Mouse (Mus musculus) layer of hippocampus, adult 8-10 months (tissue): ENCODE data around the gene Csnk1g2. TPM values are rescaled to one million over a fixed set of nuclear protein-coding genes. Genes with fewer than 3 reads are reported as not detected.
A peak's percentile ranks its signal among the peaks of the same experiment; 100 is the strongest.

Source experiments
- DNase-seq, 2 experiments: peaks; one replicate each; pipeline ENCODE4 v3.0.0; 2022; ENCODE audit warnings: low spot score in 2 of 2
- microRNA-seq, 2 experiments: library from miRNA; unstranded; fragments of <30 nt; microRNA quantifications; one replicate each; pipeline ENCODE4 v1.2.0; 2022
- total RNA-seq, 4 experiments: library from RNA; stranded (reverse); gene quantifications; 2 replicates each; pipeline ENCODE4 v1.2.4; 2022

The Csnk1g2 gene
- total RNA-seq, 4 experiments from 2014 or later = 190 to 230 (median 201) TPM

- DNase-seq = no peak
These were observed 56.2 kb downstream of the Csnk1g2 start for GRCm38 (mm10) chr10:80678601-80679377.

DNA sequence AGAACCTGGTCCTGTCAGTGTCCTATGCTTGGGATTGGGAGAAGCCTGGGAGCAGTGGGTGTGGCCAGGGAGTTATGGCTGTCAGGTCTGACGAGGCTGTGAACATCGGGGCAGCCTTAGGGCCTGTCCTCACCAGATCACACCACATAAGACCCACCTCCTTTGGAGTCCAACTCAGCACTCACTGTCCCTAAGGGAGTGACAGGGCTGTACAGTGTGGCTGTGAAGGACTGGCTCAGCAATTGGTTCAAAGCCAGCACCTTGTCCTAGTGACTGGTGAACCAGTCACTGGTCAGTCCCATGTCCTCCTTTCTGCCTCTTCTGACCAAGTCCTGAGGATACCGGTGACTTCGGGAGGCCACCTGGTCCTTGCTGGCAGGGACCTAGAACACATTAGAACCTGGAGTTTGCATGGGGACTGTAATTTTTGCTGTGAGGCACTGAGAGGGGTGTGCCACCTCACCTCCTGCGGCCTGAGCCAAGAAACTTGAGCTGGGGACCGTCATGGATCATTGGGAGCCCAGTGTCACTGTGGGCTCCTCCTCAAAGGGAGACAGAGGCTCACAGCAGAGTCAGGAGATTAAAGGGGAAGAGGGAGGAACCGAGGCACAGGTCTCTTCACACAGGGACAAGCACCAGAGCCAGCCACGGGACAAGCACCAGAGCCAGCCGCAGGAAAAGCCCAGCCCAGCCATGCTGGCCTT lies 57.1 kb downstream of the Csnk1g2 start:
- DNase-seq = no peak

DNA sequence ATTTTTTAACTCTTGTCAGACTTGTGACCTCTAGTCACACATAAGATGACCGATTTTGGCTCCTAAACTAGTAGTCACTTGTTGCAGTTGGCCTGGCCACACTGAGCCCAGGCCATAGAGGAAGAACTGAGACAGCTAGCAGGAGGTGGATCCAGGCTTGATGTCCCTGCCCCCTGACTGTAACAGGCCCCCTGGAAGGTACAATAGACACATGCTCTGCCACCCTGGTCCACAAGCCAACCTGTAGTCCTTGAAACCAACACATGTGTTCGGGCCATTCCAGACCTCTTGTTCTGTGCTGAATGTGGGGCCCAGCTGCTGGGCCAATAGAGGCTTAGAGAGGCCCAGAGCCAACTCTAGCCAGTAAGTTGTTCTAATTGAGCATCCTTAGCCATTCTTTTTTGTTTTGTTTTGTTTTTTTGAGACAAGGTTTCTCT lies 57.6 kb downstream of the Csnk1g2 start:
- no peak for DNase-seq

DNA sequence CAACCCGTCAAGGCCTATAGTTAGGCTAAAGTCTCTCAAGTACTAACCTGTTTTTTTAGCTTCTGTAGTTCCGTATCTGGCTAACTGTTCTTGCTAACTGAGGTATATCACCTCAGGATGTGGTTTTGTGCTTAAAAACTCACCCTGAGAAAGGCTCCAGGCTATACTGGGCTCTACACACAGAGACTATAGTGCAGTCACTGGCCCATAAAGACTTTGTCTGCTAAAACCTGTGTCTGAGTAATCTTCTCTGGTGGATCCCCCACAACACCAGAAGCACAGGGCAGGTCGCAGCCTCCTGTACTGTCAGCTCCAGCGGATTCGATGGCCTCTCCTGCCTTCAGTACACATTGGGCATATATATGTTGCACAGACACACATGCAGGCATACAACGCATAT lies 59.4 kb downstream of the Csnk1g2 start:
- no peak for DNase-seq

DNA sequence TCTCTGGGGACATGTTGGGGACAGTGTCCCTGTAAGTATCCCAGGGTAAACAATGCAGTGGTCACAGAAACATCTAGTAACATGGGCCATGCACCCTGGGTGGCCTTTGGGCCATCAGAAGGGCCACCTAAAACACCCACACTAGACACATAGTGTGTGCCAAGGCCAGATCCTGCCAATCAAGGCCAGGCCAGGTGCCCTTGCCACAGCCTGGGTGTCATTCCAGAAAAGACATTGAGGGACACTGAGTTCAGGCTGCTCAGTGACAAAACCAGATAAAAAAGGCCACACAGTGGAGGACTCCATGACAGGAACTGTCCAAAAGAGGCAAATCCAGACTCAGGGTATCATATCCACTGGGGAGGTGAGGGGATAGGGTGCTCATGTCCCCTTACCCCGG lies 61.0 kb downstream of the Csnk1g2 start:
- no peak for DNase-seq

- no peak for DNase-seq
These were observed 61.6 kb downstream of the Csnk1g2 start for GRCm38 (mm10) chr10:80684214-80684613.

GRCm38 (mm10) chr10:80684984-80685383 lies 62.3 kb downstream of the Csnk1g2 start:
- no peak for DNase-seq

- DNase-seq = no peak
These were observed 64.0 kb downstream of the Csnk1g2 start for GRCm38 (mm10) chr10:80686617-80687016.

- peak in 1 of 2 experiments; percentile 66 for DNase-seq
These were observed 65.2 kb downstream of the Csnk1g2 start for GRCm38 (mm10) chr10:80687850-80688249.

Small RNA genes within 50 kb of the gene (microRNA-seq; reads per million reads assigned to microRNA genes)
- gene Mir6912 = 4.1 to 5.1 reads per million in 2 experiments

Other genes starting within 250 kb of the Csnk1g2 start
- 10 to 100 TPM; 17.0 to 19.6 (median 18.3) TPM for gene Mex3d, start 235.2 kb upstream of the Csnk1g2 start, total RNA-seq
- 100 to 1,000 TPM; 149 to 154 (median 150) TPM for gene Mbd3, start 223.3 kb upstream of the Csnk1g2 start, total RNA-seq
- gene Uqcr11, start 216.0 kb upstream of the Csnk1g2 start, total RNA-seq = 100 to 1,000 TPM; 320 to 446 (median 390) TPM
- gene Tcf3, start 189.2 kb upstream of the Csnk1g2 start, total RNA-seq = 10 to 100 TPM; 29.5 to 33.9 (median 32.2) TPM
- gene Onecut3, start 128.0 kb upstream of the Csnk1g2 start, total RNA-seq = under 1 TPM in 1 of 4 experiments, not detected in 3; 0.06 TPM
- gene Atp8b3, start 83.7 kb upstream of the Csnk1g2 start, total RNA-seq = 1 to 10 TPM in 1 of 4 experiments, under 1 TPM in 3; 0.11 to 1.2 (median 0.17) TPM
- gene Rexo1, start 61.3 kb upstream of the Csnk1g2 start, total RNA-seq = 10 to 100 TPM; 45.3 to 53.2 (median 49.5) TPM
- gene Klf16, start 45.5 kb upstream of the Csnk1g2 start, total RNA-seq = 10 to 100 TPM; 47.5 to 51.9 (median 49.3) TPM
- 100 to 1,000 TPM; 144 to 155 (median 147) TPM for gene Abhd17a, start 32.5 kb upstream of the Csnk1g2 start, total RNA-seq
- 10 to 100 TPM; 39.3 to 58.6 (median 42.8) TPM for gene Scamp4, start 20.0 kb upstream of the Csnk1g2 start, total RNA-seq
- 1 to 10 TPM; 2.0 to 5.0 (median 3.0) TPM for gene Adat3, start 20.0 kb upstream of the Csnk1g2 start, total RNA-seq
- 1 to 10 TPM; 3.0 to 5.4 (median 3.7) TPM for gene Gm49322, start 16.8 kb upstream of the Csnk1g2 start, total RNA-seq
- 100 to 1,000 TPM in 2 of 4 experiments, 10 to 100 TPM in 2; 92.1 to 103 (median 97.9) TPM for gene Btbd2, start 34.2 kb downstream of the Csnk1g2 start, total RNA-seq
- 10 to 100 TPM; 41.9 to 50.0 (median 45.1) TPM for gene Mknk2, start 55.3 kb downstream of the Csnk1g2 start, total RNA-seq
- gene Mob3a, start 79.1 kb downstream of the Csnk1g2 start, total RNA-seq = 10 to 100 TPM; 13.8 to 18.0 (median 15.0) TPM
- gene Izumo4, start 79.3 kb downstream of the Csnk1g2 start, total RNA-seq = 10 to 100 TPM; 56.6 to 73.2 (median 69.8) TPM
- gene Ap3d1, start 119.4 kb downstream of the Csnk1g2 start, total RNA-seq = 100 to 1,000 TPM; 136 to 163 (median 147) TPM
- 10 to 100 TPM; 43.7 to 56.4 (median 51.3) TPM for gene Dot1l, start 132.4 kb downstream of the Csnk1g2 start, total RNA-seq
- 10 to 100 TPM; 43.3 to 60.0 (median 50.2) TPM for gene Sf3a2, start 175.4 kb downstream of the Csnk1g2 start, total RNA-seq
- gene Plekhj1, start 175.8 kb downstream of the Csnk1g2 start, total RNA-seq = 10 to 100 TPM; 61.4 to 75.8 (median 70.7) TPM
- gene Amh, start 182.4 kb downstream of the Csnk1g2 start, total RNA-seq = 1 to 10 TPM; 2.4 to 4.0 (median 3.0) TPM
- gene Jsrp1, start 190.7 kb downstream of the Csnk1g2 start, total RNA-seq = 1 to 10 TPM in 3 of 4 experiments, under 1 TPM in 1; 0.91 to 4.7 (median 2.7) TPM
- 100 to 1,000 TPM; 475 to 520 (median 506) TPM for gene Oaz1, start 203.8 kb downstream of the Csnk1g2 start, total RNA-seq
- 10 to 100 TPM; 33.4 to 44.0 (median 40.3) TPM for gene Lingo3, start 221.2 kb downstream of the Csnk1g2 start, total RNA-seq
- 10 to 100 TPM; 42.1 to 61.3 (median 57.5) TPM for gene Lsm7, start 232.4 kb downstream of the Csnk1g2 start, total RNA-seq
- 10 to 100 TPM; 53.9 to 68.2 (median 59.3) TPM for gene Sppl2b, start 232.4 kb downstream of the Csnk1g2 start, total RNA-seq
- under 1 TPM; 0.35 to 0.66 (median 0.46) TPM for gene Tmprss9, start 249.0 kb downstream of the Csnk1g2 start, total RNA-seq